Mouse (Mus musculus): Measurements from ENCODE around the gene Il17f. TPM values are rescaled to one million over a fixed set of nuclear protein-coding genes. Genes with fewer than 3 reads are reported as not detected.
A peak's percentile ranks its signal among the peaks of the same experiment; 100 is the strongest.

The Il17f gene
- polyA plus RNA-seq, 1 experiment from 2014 or later, result not detected

GRCm38 (mm10) chr1:20814521-20814920 is 24.1 kb upstream of the Il17f start:
- DNase-seq, result no peak
- H3K36me3 ChIP-seq (ENCODE audit: insufficient read depth), result peaks cover 85% of the 10 kb centered on the region
- no peaks in the 10 kb centered on the region for H3K27me3 ChIP-seq (ENCODE audit: insufficient read depth, low read length)
- H3K4me2 ChIP-seq, result no peak overlapping the region
- no peaks in the 10 kb centered on the region for H3K9me3 ChIP-seq (ENCODE audit: low read depth, low read length)
- 92% methylated on average over 8 of the region's 8 CpGs for WGBS
- H3K9ac ChIP-seq, result no peak overlapping the region
- H3K27ac ChIP-seq (ENCODE audit: low read depth), result no peak overlapping the region
- no peaks in the 10 kb centered on the region for H3K4me1 ChIP-seq (ENCODE audit: insufficient read depth)
- TF ChIP-seq CTCF (IDR thresholded peaks at IDR 0.05; ENCODE audit: low read depth), result no peak
- no peak overlapping the region for H3K4me3 ChIP-seq (ENCODE audit: low read depth, low read length)
- ATAC-seq (ENCODE audit: insufficient read depth), result no peak

GRCm38 (mm10) chr1:20804526-20804925 is 14.1 kb upstream of the Il17f start:
- Histone ChIP-seq H3K27me3 (ENCODE audit: insufficient read depth, low read length) (no peaks in the 10 kb centered on the region), H3K9me3 (ENCODE audit: low read depth, low read length) (no peaks in the 10 kb centered on the region), H3K4me2 (no peak overlapping the region), H3K27ac (ENCODE audit: low read depth) (no peak overlapping the region), H3K9ac (no peak overlapping the region), H3K4me1 (ENCODE audit: insufficient read depth) (no peaks in the 10 kb centered on the region), H3K4me3 (ENCODE audit: low read depth, low read length) (no peak overlapping the region), H3K36me3 (ENCODE audit: insufficient read depth) (peaks cover 98% of the 10 kb centered on the region)
- ATAC-seq (ENCODE audit: insufficient read depth) (no peak), DNase-seq (no peak)
- 90% methylated on average over 10 of the region's 10 CpGs for WGBS
- TF ChIP-seq CTCF (IDR thresholded peaks at IDR 0.05; ENCODE audit: low read depth), result no peak

- ATAC-seq (ENCODE audit: insufficient read depth), result peak; percentile 18; the same call in 1 of the 2 replicates
- 80% methylated on average over 8 of the region's 8 CpGs for WGBS
Observed at GRCm38 (mm10) chr1:20801682-20802390, 11.4 kb upstream of the Il17f start.

GRCm38 (mm10) chr1:20801275-20801674 is 10.9 kb upstream of the Il17f start:
- DNase-seq (no peak), ATAC-seq (ENCODE audit: insufficient read depth) (no peak)
- Histone ChIP-seq H3K9me3 (ENCODE audit: low read depth, low read length) (no peaks in the 10 kb centered on the region), H3K36me3 (ENCODE audit: insufficient read depth) (peaks cover 72% of the 10 kb centered on the region), H3K27ac (ENCODE audit: low read depth) (no peak overlapping the region), H3K4me1 (ENCODE audit: insufficient read depth) (no peaks in the 10 kb centered on the region), H3K9ac (no peak overlapping the region), H3K4me3 (ENCODE audit: low read depth, low read length) (no peak overlapping the region), H3K27me3 (ENCODE audit: insufficient read depth, low read length) (no peaks in the 10 kb centered on the region), H3K4me2 (no peak overlapping the region)
- 93% methylated on average over 2 of the region's 2 CpGs for WGBS
- no peak for TF ChIP-seq CTCF (IDR thresholded peaks at IDR 0.05; ENCODE audit: low read depth)

More at GRCm38 (mm10) chr1:20801682-20802390, 11.4 kb upstream of the Il17f start:
- Histone ChIP-seq H3K4me2 (no peak overlapping the region), H3K36me3 (ENCODE audit: insufficient read depth) (peaks cover 77% of the 10 kb centered on the region), H3K4me1 (ENCODE audit: insufficient read depth) (no peaks in the 10 kb centered on the region), H3K4me3 (ENCODE audit: low read depth, low read length) (no peak overlapping the region), H3K9me3 (ENCODE audit: low read depth, low read length) (no peaks in the 10 kb centered on the region), H3K27ac (ENCODE audit: low read depth) (no peak overlapping the region), H3K27me3 (ENCODE audit: insufficient read depth, low read length) (no peaks in the 10 kb centered on the region), H3K9ac (no peak overlapping the region)
- peak; percentile 55 for TF ChIP-seq CTCF (IDR thresholded peaks at IDR 0.05; ENCODE audit: low read depth)
- peak; percentile 70 for DNase-seq

GRCm38 (mm10) chr1:20795178-20795577 is 4.8 kb upstream of the Il17f start:
- no peak for TF ChIP-seq CTCF (IDR thresholded peaks at IDR 0.05; ENCODE audit: low read depth)
- H3K27me3 ChIP-seq (ENCODE audit: insufficient read depth, low read length), result no peaks in the 10 kb centered on the region
- H3K4me2 ChIP-seq, result no peak overlapping the region
- ATAC-seq (ENCODE audit: insufficient read depth) (no peak), DNase-seq (no peak)
- H3K9ac ChIP-seq, result no peak overlapping the region
- H3K4me3 ChIP-seq (ENCODE audit: low read depth, low read length), result no peak overlapping the region
- no peak overlapping the region for H3K27ac ChIP-seq (ENCODE audit: low read depth)
- no peaks in the 10 kb centered on the region for H3K9me3 ChIP-seq (ENCODE audit: low read depth, low read length)
- H3K36me3 ChIP-seq (ENCODE audit: insufficient read depth), result peaks cover 13% of the 10 kb centered on the region
- 92% methylated on average over 5 of the region's 5 CpGs for WGBS
- no peaks in the 10 kb centered on the region for H3K4me1 ChIP-seq (ENCODE audit: insufficient read depth)

GRCm38 (mm10) chr1:20794760-20795159 is 4.3 kb upstream of the Il17f start:
- ATAC-seq (ENCODE audit: insufficient read depth) (no peak), DNase-seq (no peak)
- Histone ChIP-seq H3K4me2 (no peak overlapping the region), H3K4me1 (ENCODE audit: insufficient read depth) (no peaks in the 10 kb centered on the region), H3K4me3 (ENCODE audit: low read depth, low read length) (no peak overlapping the region), H3K9me3 (ENCODE audit: low read depth, low read length) (no peaks in the 10 kb centered on the region), H3K27me3 (ENCODE audit: insufficient read depth, low read length) (no peaks in the 10 kb centered on the region), H3K27ac (ENCODE audit: low read depth) (no peak overlapping the region), H3K9ac (no peak overlapping the region), H3K36me3 (ENCODE audit: insufficient read depth) (peaks cover 9% of the 10 kb centered on the region; the same call in 1 of the 2 replicates)
- WGBS, result 95% methylated on average over 4 of the region's 4 CpGs
- TF ChIP-seq CTCF (IDR thresholded peaks at IDR 0.05; ENCODE audit: low read depth), result no peak

GRCm38 (mm10) chr1:20791414-20791813 is 997 bp upstream of the Il17f start:
- no peak overlapping the region for H3K27ac ChIP-seq (ENCODE audit: low read depth)
- TF ChIP-seq CTCF (IDR thresholded peaks at IDR 0.05; ENCODE audit: low read depth), result no peak
- no peak overlapping the region for H3K9ac ChIP-seq
- DNase-seq (no peak), ATAC-seq (ENCODE audit: insufficient read depth) (no peak)
- H3K4me3 ChIP-seq (ENCODE audit: low read depth, low read length), result no peak overlapping the region
- no peaks in the 10 kb centered on the region for H3K9me3 ChIP-seq (ENCODE audit: low read depth, low read length)
- H3K27me3 ChIP-seq (ENCODE audit: insufficient read depth, low read length), result no peaks in the 10 kb centered on the region
- H3K36me3 ChIP-seq (ENCODE audit: insufficient read depth), result no peaks in the 10 kb centered on the region
- H3K4me1 ChIP-seq (ENCODE audit: insufficient read depth), result no peaks in the 10 kb centered on the region
- 66% methylated on average over 7 of the region's 7 CpGs for WGBS
- no peak overlapping the region for H3K4me2 ChIP-seq

Measured in lung, embryonic 14.5 days (tissue).